Mouse (Mus musculus): ENCODE results near the gene Ptafr.

GRCm38 (mm10) chr4:132554221-132554620, 9.6 kb upstream of the Ptafr start:
- TF ChIP-seq POLR2A (IDR thresholded peaks at IDR 0.05; ENCODE audit: control insufficient read depth, low read depth, low read length) (no peak), CTCF (IDR thresholded peaks at IDR 0.05; ENCODE audit: control insufficient read depth, insufficient read depth, insufficient replicate concordance, low read depth, low read length) (no peak)

Measured in testis, adult 2 months (tissue).